In the genomic region with DNA sequence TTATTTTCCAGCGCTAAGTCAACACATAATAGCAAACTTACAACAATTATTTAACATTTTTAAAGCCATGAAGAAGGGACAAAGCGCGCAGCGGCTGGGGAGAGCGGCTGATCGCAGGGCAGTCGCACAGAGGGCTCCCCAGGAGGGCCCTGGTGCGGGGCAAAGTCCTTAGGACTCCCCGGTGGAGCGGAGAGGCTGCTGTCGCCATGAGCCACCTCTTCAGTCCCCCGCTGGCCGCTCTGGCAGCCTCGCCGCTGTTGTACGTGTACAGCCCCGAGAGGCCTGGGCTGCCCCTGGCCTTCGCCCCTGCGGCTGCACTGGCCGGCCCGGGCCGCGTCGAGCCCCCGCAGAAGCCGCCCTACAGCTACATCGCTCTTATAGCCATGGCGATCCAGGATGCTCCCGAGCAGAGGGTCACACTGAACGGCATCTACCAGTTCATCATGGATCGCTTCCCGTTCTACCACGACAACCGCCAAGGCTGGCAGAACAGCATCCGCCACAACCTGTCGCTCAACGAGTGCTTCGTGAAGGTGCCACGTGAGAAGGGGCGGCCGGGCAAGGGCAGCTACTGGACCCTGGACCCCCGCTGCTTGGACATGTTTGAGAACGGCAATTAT, we compare ENCODE assay signal across 11 mouse cellular contexts. TPM values are rescaled to one million over a fixed set of nuclear protein-coding genes. Genes with fewer than 3 reads are reported as not detected.
DNase-seq lines count a peak whose midpoint lies in the region; ATAC-seq and TF ChIP-seq lines count a peak whose summit lies in the region.
"Had no signal": no experiment of that assay in that cellular context is flagged by ENCODE, and none has a peak within 500 bp of the region (broad histone marks: within the 10 kb centered on the region; RNA-seq: fewer than 3 reads in every experiment).

Foxl1 (plus strand) TSS at position 185 of the 620 bp plus-strand sequence.

- H3K4me1 ChIP-seq in heart, embryonic 10.5 days, result peaks cover 53% of the 10 kb centered on the region
- peaks cover 2% of the 10 kb centered on the region for H3K4me1 ChIP-seq in ES-Bruce4 (ENCODE audit: control insufficient read depth, insufficient read depth, low read length)
- H3K4me1 ChIP-seq in forebrain, embryonic 15.5 days, result peaks cover 20% of the 10 kb centered on the region
- H3K4me1 ChIP-seq in liver, embryonic 13.5 days (replicated peaks), result peaks cover 13% of the 10 kb centered on the region

- peak within 1 kb of the TSS; percentile 7; the same call in 1 of the 2 replicates for H3K4me2 ChIP-seq in forebrain, embryonic 15.5 days (replicated peaks)
- H3K4me2 ChIP-seq in liver, embryonic 13.5 days, result peak within 1 kb of the TSS; percentile 12; the same call in 1 of the 2 replicates

- intact Hi-C loops in left cerebral cortex, adult 2 months (cut with DNase I), result no loop called here

- WGBS in heart, embryonic 10.5 days, result 2% methylated on average over 41 of the region's 43 CpGs
- WGBS in forebrain, embryonic 15.5 days, result under 1% methylated on average over 43 of the region's 43 CpGs
- WGBS in liver, embryonic 13.5 days (ENCODE audit: insufficient replicate concordance), result 2% methylated on average over 43 of the region's 43 CpGs

- peak within 1 kb of the TSS; percentile 16; the same call in 1 of the 2 replicates for H3K9ac ChIP-seq in ES-Bruce4 (ENCODE audit: low read depth, poor library complexity, severe bottlenecking)
- no peak within 1 kb of the TSS for H3K9ac ChIP-seq in forebrain, embryonic 15.5 days (replicated peaks)
- no peak within 1 kb of the TSS; the same call in 1 of the 2 replicates for H3K9ac ChIP-seq in liver, embryonic 13.5 days

- DNase-seq in heart, embryonic 10.5 days (ENCODE audit: low spot score), result no peak
- no peak for DNase-seq in heart, adult 9 months (ENCODE audit: low spot score in 2 of 2)
- no peak for DNase-seq in liver, embryonic 13.5 days
- no peak for DNase-seq in left cerebral cortex, adult 2 months (ENCODE audit: extremely low spot score in 1 of 2, low spot score in 2 of 2)
- DNase-seq in ovary, postnatal 14 days (ENCODE audit: low spot score), result no peak
- DNase-seq: gastrocnemius, postnatal 14 days; right cerebral cortex, postnatal 14 days had no signal

- peak within 1 kb of the TSS; percentile 86 for H3K27ac ChIP-seq in heart, embryonic 10.5 days
- H3K27ac ChIP-seq in ES-Bruce4 (ENCODE audit: insufficient read depth, low read length), result no peak within 1 kb of the TSS
- no peak within 1 kb of the TSS for H3K27ac ChIP-seq in forebrain, embryonic 15.5 days (replicated peaks)
- H3K27ac ChIP-seq in liver, embryonic 13.5 days, result no peak within 1 kb of the TSS
- no peak within 1 kb of the TSS for H3K27ac ChIP-seq in left cerebral cortex, adult 2 months

- H3K27me3 ChIP-seq in heart, embryonic 10.5 days (ENCODE audit: insufficient read depth, poor library complexity, severe bottlenecking), result peaks cover 92% of the 10 kb centered on the region
- H3K27me3 ChIP-seq in ES-Bruce4 (ENCODE audit: control insufficient read depth, insufficient read depth, low read length, poor library complexity, severe bottlenecking), result peaks cover 26% of the 10 kb centered on the region
- H3K27me3 ChIP-seq in forebrain, embryonic 15.5 days, result peaks cover 97% of the 10 kb centered on the region
- H3K27me3 ChIP-seq in liver, embryonic 13.5 days, result peaks cover 96% of the 10 kb centered on the region

- no peak for TF ChIP-seq CTCF in ES-Bruce4 (IDR thresholded peaks at IDR 0.05; ENCODE audit: low read depth, low read length)
- TF ChIP-seq CTCF in left cerebral cortex, adult 2 months (IDR thresholded peaks at IDR 0.05), result no peak

- H3K36me3 ChIP-seq in heart, embryonic 10.5 days, result 0 out of 2 replicates have a peak, but pooled peaks cover 6% of the 10 kb centered on the region
- H3K36me3 ChIP-seq in ES-Bruce4 (ENCODE audit: control insufficient read depth, insufficient read depth, low read length, poor library complexity, severe bottlenecking), result no peaks in the 10 kb centered on the region
- no peaks in the 10 kb centered on the region for H3K36me3 ChIP-seq in forebrain, embryonic 15.5 days
- H3K36me3 ChIP-seq in liver, embryonic 13.5 days, result no peaks in the 10 kb centered on the region

- TF ChIP-seq EP300 in ES-Bruce4 (IDR thresholded peaks at IDR 0.05; ENCODE audit: insufficient read depth, low read depth, low read length), result no peak

- H3K4me3 ChIP-seq in heart, embryonic 10.5 days, result peak within 1 kb of the TSS; percentile 55
- H3K4me3 ChIP-seq in ES-Bruce4 (ENCODE audit: low read depth, low read length), result peak within 1 kb of the TSS; percentile 31
- peak within 1 kb of the TSS; percentile 12 for H3K4me3 ChIP-seq in forebrain, embryonic 15.5 days
- peak within 1 kb of the TSS; percentile 10 for H3K4me3 ChIP-seq in liver, embryonic 13.5 days (replicated peaks)
- no peak within 1 kb of the TSS for H3K4me3 ChIP-seq in left cerebral cortex, adult 2 months

- no peak for TF ChIP-seq POLR2A in ES-Bruce4 (IDR thresholded peaks at IDR 0.05; ENCODE audit: insufficient read depth, low read length)

- no peak for ATAC-seq in forebrain, embryonic 15.5 days (replicated peaks)
- no peak for ATAC-seq in liver, embryonic 13.5 days (ENCODE audit: low read depth)
- ATAC-seq in granulocyte monocyte progenitor cell, adult 5-6 weeks (replicated peaks; ENCODE audit: poor library complexity, severe bottlenecking), result no peak

- H3K9me3 ChIP-seq in heart, embryonic 10.5 days, result no peaks in the 10 kb centered on the region
- H3K9me3 ChIP-seq in ES-Bruce4 (replicated peaks; ENCODE audit: control insufficient read depth, insufficient read depth, low read length, poor library complexity, severe bottlenecking), result peaks cover 3% of the 10 kb centered on the region; the same call in 1 of the 2 replicates
- no peaks in the 10 kb centered on the region for H3K9me3 ChIP-seq in forebrain, embryonic 15.5 days
- no peaks in the 10 kb centered on the region for H3K9me3 ChIP-seq in liver, embryonic 13.5 days (replicated peaks)

RNA-seq across cellular contexts. Expression of gene Foxl1, which starts in this region (rescaled TPM):
- polyA plus RNA-seq in heart, embryonic 10.5 days (2016; fragmentation: Nextera tagmentation; extraction: Ambion mirVana), result 0.53 and 2.0 TPM in 2 replicates
- not detected in 2 replicates for polyA plus RNA-seq in ES-Bruce4 (2011; ENCODE audit: insufficient read depth, insufficient read length, low read depth, missing spikeins)
- 0.10 and 0.18 TPM in 2 replicates for polyA plus RNA-seq in forebrain, embryonic 15.5 days (2015; fragmentation: Nextera tagmentation; extraction: Ambion mirVana)
- polyA plus RNA-seq in liver, embryonic 13.5 days (2015; fragmentation: Nextera tagmentation; extraction: Ambion mirVana), result 0.13 and 0.14 TPM in 2 replicates
- not detected in 2 replicates for total RNA-seq in granulocyte monocyte progenitor cell, adult 5-6 weeks (2014; fragmentation: Nextera tagmentation)
- not detected in 2 replicates for total RNA-seq in granulocyte monocyte progenitor cell, adult 5-6 weeks (2017)
- under 1 TPM in 1 of 2 experiments, not detected in 1; 0.21 TPM for total RNA-seq in left cerebral cortex, adult 2 months (2021)
- total RNA-seq: liver, adult 2 months had no signal
- polyA plus RNA-seq: liver, adult 2 months had no signal
